Mouse (Mus musculus) heart, embryonic 11.5 days (tissue): ENCODE measurements around the gene Fosb. TPM values are rescaled to one million over a fixed set of nuclear protein-coding genes. Genes with fewer than 3 reads are reported as not detected.

Experiments
- ATAC-seq: fragments of 200-750 bp; cut with Nextera tagmentation; replicated peaks from 2 replicates; pipeline ENCODE4 v1.8.0; 2017; ENCODE audit warnings: moderate library complexity; ENCODE audit not compliant: insufficient number of reproducible peaks, low FRiP score, low TSS enrichment
- H3K27ac ChIP-seq: fragments of 300-500 bp; sonication (generic); 2 replicates; pipeline ENCODE4 v1.5.1; 2014; ENCODE audit warnings: mild to moderate bottlenecking, low read depth, low read length
- H3K27me3 ChIP-seq: fragments of 300-500 bp; sonication (generic); 2 replicates; pipeline ENCODE4 v1.6.1; 2014; ENCODE audit warnings: mild to moderate bottlenecking, low read length, mixed read lengths; ENCODE audit not compliant: control insufficient read depth, insufficient read depth
- H3K36me3 ChIP-seq: fragments of 300-500 bp; sonication (generic); 2 replicates; pipeline ENCODE4 v1.6.1; 2014; ENCODE audit warnings: mild to moderate bottlenecking, low read length, moderate library complexity, mixed read lengths; ENCODE audit not compliant: control insufficient read depth, insufficient read depth
- H3K4me1 ChIP-seq: fragments of 300-500 bp; sonication (generic); 2 replicates; pipeline ENCODE4 v1.6.1; 2014; ENCODE audit warnings: low read length; ENCODE audit not compliant: control insufficient read depth, insufficient read depth
- H3K4me2 ChIP-seq: fragments of 300-500 bp; sonication (generic); 2 replicates; pipeline ENCODE4 v1.6.1; 2014; ENCODE audit warnings: mild to moderate bottlenecking, moderate library complexity
- H3K4me3 ChIP-seq: fragments of 300-500 bp; sonication (generic); 2 replicates; pipeline ENCODE4 v1.5.1; 2014; ENCODE audit warnings: low read depth, low read length
- H3K9ac ChIP-seq: fragments of 300-500 bp; sonication (generic); 2 replicates; pipeline ENCODE4 v1.6.1; 2014; ENCODE audit warnings: mild to moderate bottlenecking, low read depth, low read length, moderate library complexity
- H3K9me3 ChIP-seq: fragments of 300-500 bp; sonication (generic); replicated peaks from 2 replicates; pipeline ENCODE4 v1.6.1; 2016; ENCODE audit warnings: low read length; ENCODE audit not compliant: control insufficient read depth
- WGBS: fragments of 180-500 bp; shearing (Covaris S2); extraction: QIAGEN DNeasy Blood & Tissue Kit; methylation state at CpG from one replicate; pipeline ENCODE4 v1.1.7; 2014; ENCODE audit not compliant: insufficient replicate concordance; 5-methylcytosine and 5-hydroxymethylcytosine counted together
- polyA plus RNA-seq: library from polyadenylated mRNA; unstranded; fragments of >200 nt; fragmentation: Nextera tagmentation; extraction: Ambion mirVana; gene quantifications from 2 replicates; pipeline ENCODE4 v1.2.1, GENCODE M21; 2014

The Fosb gene
- polyA plus RNA-seq, 1 experiment from 2014 or later: 0.17 TPM

- no peaks in the 10 kb centered on the region for H3K9me3 ChIP-seq
- WGBS: 77% methylated on average over 7 of the region's 7 CpGs
- ATAC-seq: no peak
- no peak overlapping the region for H3K27ac ChIP-seq
- no peak overlapping the region for H3K9ac ChIP-seq
- H3K4me2 ChIP-seq: no peak overlapping the region
- H3K36me3 ChIP-seq: no peaks in the 10 kb centered on the region
- H3K27me3 ChIP-seq: no peaks in the 10 kb centered on the region
- H3K4me1 ChIP-seq: peaks cover 12% of the 10 kb centered on the region
- H3K4me3 ChIP-seq: no peak overlapping the region
Observed at GRCm38 (mm10) chr7:19318676-19319075, 8.8 kb upstream of the Fosb start.

GRCm38 (mm10) chr7:19318201-19318600, 8.3 kb upstream of the Fosb start:
- H3K36me3 ChIP-seq: no peaks in the 10 kb centered on the region
- no peak for ATAC-seq
- no peak overlapping the region for H3K4me2 ChIP-seq
- no peak overlapping the region for H3K9ac ChIP-seq
- 65% methylated on average over 2 of the region's 2 CpGs for WGBS
- no peak overlapping the region for H3K4me3 ChIP-seq
- no peak overlapping the region for H3K27ac ChIP-seq
- H3K9me3 ChIP-seq: no peaks in the 10 kb centered on the region
- H3K4me1 ChIP-seq: peaks cover 12% of the 10 kb centered on the region
- H3K27me3 ChIP-seq: no peaks in the 10 kb centered on the region

- Histone ChIP-seq H3K9ac (no peak overlapping the region), H3K36me3 (no peaks in the 10 kb centered on the region), H3K4me3 (no peak overlapping the region), H3K9me3 (no peaks in the 10 kb centered on the region), H3K27ac (no peak overlapping the region), H3K4me1 (peaks cover 12% of the 10 kb centered on the region), H3K4me2 (no peak overlapping the region), H3K27me3 (no peaks in the 10 kb centered on the region)
- ATAC-seq: no peak
- WGBS: 57% methylated on average over 14 of the region's 14 CpGs
Observed at GRCm38 (mm10) chr7:19316451-19317161, 6.8 kb upstream of the Fosb start.

- Histone ChIP-seq H3K27me3 (no peaks in the 10 kb centered on the region), H3K9ac (no peak overlapping the region), H3K4me1 (peaks cover 7% of the 10 kb centered on the region; the same call in 1 of the 2 replicates), H3K36me3 (no peaks in the 10 kb centered on the region), H3K4me2 (no peak overlapping the region), H3K4me3 (no peak overlapping the region), H3K9me3 (no peaks in the 10 kb centered on the region), H3K27ac (no peak overlapping the region)
- no peak for ATAC-seq
- WGBS: 48% methylated on average over 5 of the region's 5 CpGs
Observed at GRCm38 (mm10) chr7:19314033-19314432, 4.2 kb upstream of the Fosb start.

GRCm38 (mm10) chr7:19311991-19312390, 2.1 kb upstream of the Fosb start:
- H3K27ac ChIP-seq: no peak overlapping the region
- H3K4me2 ChIP-seq: no peak overlapping the region
- no peaks in the 10 kb centered on the region for H3K36me3 ChIP-seq
- WGBS: 32% methylated on average over 4 of the region's 4 CpGs
- no peak overlapping the region for H3K9ac ChIP-seq
- H3K27me3 ChIP-seq: peaks cover 4% of the 10 kb centered on the region
- peaks cover 12% of the 10 kb centered on the region for H3K4me1 ChIP-seq
- no peak overlapping the region for H3K4me3 ChIP-seq
- ATAC-seq: no peak
- no peaks in the 10 kb centered on the region for H3K9me3 ChIP-seq

GRCm38 (mm10) chr7:19309278-19309883, 470 bp downstream of the Fosb start:
- Histone ChIP-seq H3K27me3 (peaks cover 29% of the 10 kb centered on the region), H3K4me1 (peaks cover 19% of the 10 kb centered on the region), H3K4me2 (peak overlapping the region; percentile 98), H3K9ac (peak overlapping the region; percentile 66), H3K9me3 (no peaks in the 10 kb centered on the region), H3K4me3 (peak overlapping the region; percentile 71), H3K27ac (peak overlapping the region; percentile 7; the same call in 1 of the 2 replicates), H3K36me3 (no peaks in the 10 kb centered on the region)
- ATAC-seq: no peak
- WGBS: under 1% methylated on average over 48 of the region's 48 CpGs

- Histone ChIP-seq H3K9ac (peak overlapping the region; percentile 66), H3K4me3 (peak overlapping the region; percentile 71), H3K27me3 (peaks cover 34% of the 10 kb centered on the region), H3K36me3 (no peaks in the 10 kb centered on the region), H3K4me2 (peak overlapping the region; percentile 98), H3K4me1 (peaks cover 26% of the 10 kb centered on the region), H3K9me3 (no peaks in the 10 kb centered on the region), H3K27ac (peak overlapping the region; percentile 60)
- WGBS: under 1% methylated on average over 58 of the region's 58 CpGs
- peak; percentile 85 for ATAC-seq
Observed at GRCm38 (mm10) chr7:19308454-19309277, 1.2 kb downstream of the Fosb start.

GRCm38 (mm10) chr7:19307739-19308453, 2.0 kb downstream of the Fosb start:
- H3K9ac ChIP-seq: peak overlapping the region; percentile 66
- no peaks in the 10 kb centered on the region for H3K36me3 ChIP-seq
- peak overlapping the region; percentile 60 for H3K27ac ChIP-seq
- H3K27me3 ChIP-seq: peaks cover 42% of the 10 kb centered on the region
- H3K9me3 ChIP-seq: no peaks in the 10 kb centered on the region
- WGBS: 2% methylated on average over 18 of the region's 18 CpGs
- H3K4me1 ChIP-seq: peaks cover 28% of the 10 kb centered on the region
- H3K4me3 ChIP-seq: peak overlapping the region; percentile 71
- peak overlapping the region; percentile 98 for H3K4me2 ChIP-seq
- ATAC-seq: peak; percentile 55
